In the genomic region with DNA sequence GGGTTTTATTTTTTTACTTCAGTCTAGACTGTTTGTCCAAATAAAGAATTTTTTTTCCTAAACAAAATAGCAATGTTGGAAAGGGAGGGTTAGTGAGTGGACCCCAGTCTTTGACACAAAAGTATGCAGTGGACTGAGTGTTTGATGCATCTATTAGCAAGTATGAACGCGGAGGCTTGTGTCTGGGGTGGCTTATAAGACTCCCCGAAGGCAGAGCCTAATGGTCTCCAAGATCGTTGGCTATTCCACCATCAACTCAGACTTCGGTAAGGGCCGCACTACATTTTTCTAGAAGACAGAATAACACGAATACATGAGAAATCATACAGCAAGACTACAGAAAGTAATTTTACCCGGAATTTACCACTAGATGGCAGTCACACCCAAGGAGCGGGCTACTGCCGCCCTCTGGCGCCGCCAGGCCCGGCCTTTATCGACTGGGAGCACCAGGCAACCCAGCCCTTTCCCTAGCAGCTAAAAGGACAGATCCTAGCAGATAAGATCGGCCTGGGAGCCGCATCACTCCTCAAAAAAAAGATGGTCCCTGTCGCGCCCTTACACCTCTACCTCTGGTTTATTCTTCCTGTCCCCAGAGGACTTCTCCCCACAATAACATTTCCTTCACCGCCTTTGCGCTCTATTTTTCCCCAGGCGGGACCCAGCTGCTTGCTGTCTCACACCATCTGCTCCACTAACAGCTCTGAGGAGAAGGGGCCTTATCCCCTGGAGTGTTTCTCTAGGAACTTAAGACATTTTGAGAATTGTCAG, we compare ENCODE assay signal across 8 mouse cellular contexts. TPM values are rescaled to one million over a fixed set of nuclear protein-coding genes. Genes with fewer than 3 reads are reported as not detected.
DNase-seq lines count a peak whose midpoint lies in the region; ATAC-seq and TF ChIP-seq lines count a peak whose summit lies in the region.

No protein-coding gene starts in this region.

- H3K36me3 ChIP-seq in heart, embryonic 14.5 days (ENCODE audit: control insufficient read depth, insufficient read depth, low read length), result no peaks in the 10 kb centered on the region
- H3K36me3 ChIP-seq in liver, embryonic 12.5 days, result no peaks in the 10 kb centered on the region
- no peaks in the 10 kb centered on the region for H3K36me3 ChIP-seq in neural tube, embryonic 12.5 days

- 0 out of 2 replicates have a peak overlapping the region, but pooled peaks have one; percentile 42 for H3K4me2 ChIP-seq in heart, embryonic 14.5 days (ENCODE audit: low read length)
- H3K4me2 ChIP-seq in liver, embryonic 12.5 days, result peak overlapping the region; percentile 44
- H3K4me2 ChIP-seq in neural tube, embryonic 12.5 days (replicated peaks), result peak overlapping the region; percentile 49

- H3K9ac ChIP-seq in heart, embryonic 14.5 days (ENCODE audit: low read length), result peak overlapping the region; percentile 35; the same call in 1 of the 2 replicates
- no peak overlapping the region for H3K9ac ChIP-seq in liver, embryonic 12.5 days
- 0 out of 2 replicates have a peak overlapping the region, but pooled peaks have one; percentile 17 for H3K9ac ChIP-seq in neural tube, embryonic 12.5 days

- TF ChIP-seq POLR2A in brain, embryonic 14.5 days (IDR thresholded peaks at IDR 0.05; ENCODE audit: borderline replicate concordance, extremely low read depth, insufficient read depth, insufficient read length, poor library complexity, severe bottlenecking), result no peak

- no peak overlapping the region for H3K27ac ChIP-seq in heart, embryonic 14.5 days (replicated peaks in 1 of 2; ENCODE audit: control insufficient read depth in 1 of 2, insufficient read depth in 1 of 2, low read depth in 2 of 2, low read length in 2 of 2)
- no peak overlapping the region for H3K27ac ChIP-seq in liver, embryonic 12.5 days
- H3K27ac ChIP-seq in neural tube, embryonic 12.5 days, result no peak overlapping the region

- peaks cover 4% of the 10 kb centered on the region in 2 experiments; a peak in 2 of 4 replicates for H3K4me1 ChIP-seq in heart, embryonic 14.5 days (ENCODE audit: control insufficient read depth in 2 of 2, insufficient read depth in 2 of 2, low read length in 2 of 2)
- H3K4me1 ChIP-seq in liver, embryonic 12.5 days, result peaks cover 12% of the 10 kb centered on the region
- peaks cover 7% of the 10 kb centered on the region; the same call in 1 of the 2 replicates for H3K4me1 ChIP-seq in neural tube, embryonic 12.5 days

- no peaks in the 10 kb centered on the region for H3K9me3 ChIP-seq in heart, embryonic 14.5 days (ENCODE audit: control insufficient read depth, low read length)
- no peaks in the 10 kb centered on the region for H3K9me3 ChIP-seq in liver, embryonic 12.5 days (replicated peaks)
- no peaks in the 10 kb centered on the region for H3K9me3 ChIP-seq in neural tube, embryonic 12.5 days

- H3K27me3 ChIP-seq in heart, embryonic 14.5 days (ENCODE audit: control insufficient read depth, insufficient read depth, low read length), result no peaks in the 10 kb centered on the region; the same call in 1 of the 2 replicates
- H3K27me3 ChIP-seq in liver, embryonic 12.5 days (replicated peaks), result peaks cover 24% of the 10 kb centered on the region
- H3K27me3 ChIP-seq in neural tube, embryonic 12.5 days (replicated peaks), result no peaks in the 10 kb centered on the region

- H3K4me3 ChIP-seq in heart, embryonic 14.5 days (ENCODE audit: control insufficient read depth in 1 of 2, insufficient read depth in 1 of 2, low read depth in 1 of 2, low read length in 2 of 2), result peak overlapping the region in 1 of 2 experiments; percentile 11; a peak in 1 of 4 replicates
- no peak overlapping the region for H3K4me3 ChIP-seq in liver, embryonic 12.5 days
- no peak overlapping the region for H3K4me3 ChIP-seq in neural tube, embryonic 12.5 days

- WGBS in heart, embryonic 14.5 days, result 14% methylated on average over 21 of the region's 21 CpGs
- whole genome bisulfite sequencing in liver, embryonic 12.5 days (ENCODE audit: insufficient replicate concordance), result 15% methylated on average over 21 of the region's 21 CpGs
- whole genome bisulfite sequencing in neural tube, embryonic 12.5 days, result 13% methylated on average over 21 of the region's 21 CpGs

- no peak; the same call in 1 of the 2 replicates for ATAC-seq in heart, embryonic 14.5 days (ENCODE audit: insufficient number of reproducible peaks, insufficient read depth, low FRiP score, low read depth)
- ATAC-seq in liver, embryonic 12.5 days, result peak; percentile 88
- peak; percentile 89 for ATAC-seq in neural tube, embryonic 12.5 days (ENCODE audit: low FRiP score, low read depth)

- DNase-seq in CD4-positive helper T cell, adult 2 months (ENCODE audit: low read depth, low spot score), result peak; percentile 42
- peak; percentile 92 for DNase-seq in brain, embryonic 14.5 days (ENCODE audit: low read depth)
- DNase-seq in fibroblast of lung, adult 2 months (ENCODE audit: low read depth), result peak; percentile 31
- peak; percentile 75 for DNase-seq in kidney, postnatal 14 days
- peak; percentile 57 for DNase-seq in testis, postnatal 14 days (ENCODE audit: low spot score)

- peak; percentile 87 for TF ChIP-seq CTCF in brain, embryonic 14.5 days (IDR thresholded peaks at IDR 0.05; ENCODE audit: borderline replicate concordance, extremely low read depth, insufficient read depth, insufficient read length)

RNA-seq across cellular contexts. Expression of gene Pirt, which starts 6.0 kb away (rescaled TPM):
- 0.25 and 1.7 TPM in 2 replicates for polyA plus RNA-seq in brain, embryonic 14.5 days (2012; rRNA removed)
- polyA plus RNA-seq in heart, embryonic 14.5 days (2014; fragmentation: Nextera tagmentation; extraction: Ambion mirVana), result 8.6 and 8.9 TPM in 2 replicates
- polyA plus RNA-seq in liver, embryonic 12.5 days (2016; fragmentation: Nextera tagmentation; extraction: Ambion mirVana), result 0.05 and 0.11 TPM in 2 replicates
- polyA plus RNA-seq in neural tube, embryonic 12.5 days (2016; fragmentation: Nextera tagmentation; extraction: Ambion mirVana), result 15.5 and 24.3 TPM in 2 replicates

RNA-seq across cellular contexts. Expression of gene Tmem238l, which starts 50.6 kb away (rescaled TPM):
- polyA plus RNA-seq in brain, embryonic 14.5 days (2012; rRNA removed), result 0.10 TPM in 1 of 2 replicates, not detected in the other
- polyA plus RNA-seq in heart, embryonic 14.5 days (2014; fragmentation: Nextera tagmentation; extraction: Ambion mirVana), result 0.22 TPM in 1 of 2 replicates, not detected in the other
- polyA plus RNA-seq in liver, embryonic 12.5 days (2016; fragmentation: Nextera tagmentation; extraction: Ambion mirVana), result not detected in 2 replicates
- polyA plus RNA-seq in neural tube, embryonic 12.5 days (2016; fragmentation: Nextera tagmentation; extraction: Ambion mirVana), result not detected in 2 replicates

Comparison
In these comparisons a context has a peak if more than half of its experiments do, and no peak if none do; other contexts are left out.
1. DNase-seq: peak in every context shown above with its lines; median percentile 92 in brain, embryonic 14.5 days; 75 in kidney, postnatal 14 days; 57 in testis, postnatal 14 days; 42 in CD4-positive helper T cell, adult 2 months; 31 in fibroblast of lung, adult 2 months.